Mouse (Mus musculus) forebrain, embryonic 12.5 days (tissue): ENCODE measurements at regions not wholly inside any gene's neighbourhood (a gene's known extent, or its start where the extent isn't known, plus 50 kb on each side); places are given as distances from the start of the nearest gene placed in this dataset.
"Not testable (repeated sequence)": the region's sequence is repeated elsewhere in the genome, so short reads cannot be mapped to it uniquely, and the experiment has no call there.

Experiments used
- ATAC-seq: fragments of 200-750 bp; cut with Nextera tagmentation; 2 replicates; pipeline ENCODE4 v1.8.0; 2017; ENCODE audit warnings: moderate TSS enrichment; ENCODE audit not compliant: low FRiP score
- H3K27ac ChIP-seq: fragments of 300-500 bp; sonication (generic); 2 replicates; pipeline ENCODE4 v1.5.1; 2016; ENCODE audit warnings: mild to moderate bottlenecking
- H3K27me3 ChIP-seq: fragments of 300-500 bp; sonication (generic); 2 replicates; pipeline ENCODE4 v1.6.1; 2016; ENCODE audit warnings: mild to moderate bottlenecking
- H3K36me3 ChIP-seq: fragments of 300-500 bp; sonication (generic); replicated peaks from 2 replicates; pipeline ENCODE4 v1.6.1; 2016; ENCODE audit warnings: mild to moderate bottlenecking
- H3K4me1 ChIP-seq: fragments of 300-500 bp; sonication (generic); 2 replicates; pipeline ENCODE4 v1.6.1; 2016
- H3K4me2 ChIP-seq: fragments of 300-500 bp; sonication (generic); 2 replicates; pipeline ENCODE4 v1.6.1; 2016; ENCODE audit warnings: mild to moderate bottlenecking, moderate library complexity
- H3K4me3 ChIP-seq: fragments of 300-500 bp; sonication (generic); replicated peaks from 2 replicates; pipeline ENCODE4 v1.5.1; 2016; ENCODE audit warnings: mild to moderate bottlenecking
- H3K9ac ChIP-seq: fragments of 300-500 bp; sonication (generic); 2 replicates; pipeline ENCODE4 v1.6.1; 2016; ENCODE audit warnings: mild to moderate bottlenecking
- H3K9me3 ChIP-seq: fragments of 300-500 bp; sonication (generic); 2 replicates; pipeline ENCODE4 v1.6.1; 2016
- WGBS: fragments of 180-500 bp; shearing (Covaris S2); methylation state at CpG from one replicate; pipeline ENCODE4 v1.1.7; 2016; 5-methylcytosine and 5-hydroxymethylcytosine counted together

- Histone ChIP-seq H3K9me3 (no peaks in the 10 kb centered on the region), H3K4me3 (no peak overlapping the region), H3K27ac (0 out of 2 replicates have a peak overlapping the region, but pooled peaks have one; percentile 9), H3K9ac (no peak overlapping the region), H3K27me3 (peaks cover 13% of the 10 kb centered on the region; the same call in 1 of the 2 replicates), H3K36me3 (no peaks in the 10 kb centered on the region), H3K4me1 (peaks cover 17% of the 10 kb centered on the region), H3K4me2 (peak overlapping the region; percentile 19; the same call in 1 of the 2 replicates)
- peak; percentile 49; the same call in 1 of the 2 replicates for ATAC-seq
- WGBS = 15% methylated on average over 12 of the region's 12 CpGs
These were observed 274.5 kb downstream of the Fam19a5 start for GRCm38 (mm10) chr15:87818566-87818965.

GRCm38 (mm10) chr15:87842097-87842496 lies 298.0 kb downstream of the Fam19a5 start:
- H3K4me3 ChIP-seq = no peak overlapping the region
- ATAC-seq = no peak
- H3K9me3 ChIP-seq = no peaks in the 10 kb centered on the region
- H3K27me3 ChIP-seq = 0 out of 2 replicates have a peak, but pooled peaks cover 3% of the 10 kb centered on the region
- 52% methylated on average over 3 of the region's 3 CpGs for WGBS
- no peak overlapping the region for H3K27ac ChIP-seq
- H3K4me2 ChIP-seq = no peak overlapping the region
- H3K9ac ChIP-seq = no peak overlapping the region
- no peaks in the 10 kb centered on the region for H3K4me1 ChIP-seq
- no peaks in the 10 kb centered on the region for H3K36me3 ChIP-seq

- Histone ChIP-seq H3K36me3 (no peaks in the 10 kb centered on the region), H3K4me1 (peaks cover 12% of the 10 kb centered on the region), H3K27me3 (peaks cover 17% of the 10 kb centered on the region), H3K4me2 (no peak overlapping the region), H3K9me3 (no peaks in the 10 kb centered on the region), H3K4me3 (no peak overlapping the region), H3K9ac (no peak overlapping the region), H3K27ac (no peak overlapping the region)
- 0% methylated on average over 2 of the region's 2 CpGs for WGBS
- no peak for ATAC-seq
These were observed 315.0 kb downstream of the Fam19a5 start for GRCm38 (mm10) chr15:87859069-87859468.

- no peak overlapping the region for H3K4me3 ChIP-seq
- H3K4me1 ChIP-seq = no peaks in the 10 kb centered on the region
- no peak overlapping the region for H3K9ac ChIP-seq
- no peak overlapping the region for H3K27ac ChIP-seq
- H3K9me3 ChIP-seq = no peaks in the 10 kb centered on the region
- H3K4me2 ChIP-seq = no peak overlapping the region
- 84% methylated on average over 9 of the region's 9 CpGs for WGBS
- no peaks in the 10 kb centered on the region for H3K36me3 ChIP-seq
- H3K27me3 ChIP-seq = 0 out of 2 replicates have a peak, but pooled peaks cover 3% of the 10 kb centered on the region
- no peak for ATAC-seq
These were observed 332.3 kb downstream of the Fam19a5 start for GRCm38 (mm10) chr15:87876286-87876899.

GRCm38 (mm10) chr15:87890903-87891302 lies 346.8 kb downstream of the Fam19a5 start:
- no peaks in the 10 kb centered on the region for H3K4me1 ChIP-seq
- no peak for ATAC-seq
- no peaks in the 10 kb centered on the region for H3K27me3 ChIP-seq
- no peak overlapping the region for H3K4me2 ChIP-seq
- no peak overlapping the region for H3K4me3 ChIP-seq
- WGBS = 89% methylated on average over 5 of the region's 5 CpGs
- no peak overlapping the region for H3K9ac ChIP-seq
- H3K27ac ChIP-seq = no peak overlapping the region
- no peaks in the 10 kb centered on the region for H3K36me3 ChIP-seq
- no peaks in the 10 kb centered on the region for H3K9me3 ChIP-seq

- not testable (repeated sequence) for H3K4me2 ChIP-seq, H3K9me3 ChIP-seq, H3K4me1 ChIP-seq, H3K27ac ChIP-seq, H3K36me3 ChIP-seq, H3K27me3 ChIP-seq, H3K4me3 ChIP-seq, ATAC-seq, H3K9ac ChIP-seq
- WGBS = 87% methylated on average over 6 of the region's 6 CpGs
These were observed 350.8 kb downstream of the Fam19a5 start for GRCm38 (mm10) chr15:87894866-87895265.

- H3K9me3 ChIP-seq = no peaks in the 10 kb centered on the region
- H3K9ac ChIP-seq = no peak overlapping the region
- no peaks in the 10 kb centered on the region for H3K27me3 ChIP-seq
- ATAC-seq = no peak
- H3K36me3 ChIP-seq = no peaks in the 10 kb centered on the region
- no peak overlapping the region for H3K27ac ChIP-seq
- WGBS = 90% methylated on average over 4 of the region's 4 CpGs
- no peaks in the 10 kb centered on the region for H3K4me1 ChIP-seq
- H3K4me3 ChIP-seq = no peak overlapping the region
- no peak overlapping the region for H3K4me2 ChIP-seq
These were observed 354.6 kb downstream of the Fam19a5 start for GRCm38 (mm10) chr15:87898655-87899054.

GRCm38 (mm10) chr15:87904436-87904835 lies 360.3 kb downstream of the Fam19a5 start:
- Histone ChIP-seq H3K9ac (no peak overlapping the region), H3K9me3 (no peaks in the 10 kb centered on the region), H3K4me2 (no peak overlapping the region), H3K4me3 (no peak overlapping the region), H3K4me1 (no peaks in the 10 kb centered on the region), H3K27me3 (no peaks in the 10 kb centered on the region), H3K36me3 (no peaks in the 10 kb centered on the region), H3K27ac (no peak overlapping the region)
- no peak for ATAC-seq
- 90% methylated on average over 6 of the region's 6 CpGs for WGBS

- 90% methylated on average over 5 of the region's 5 CpGs for WGBS
- Histone ChIP-seq H3K36me3 (no peaks in the 10 kb centered on the region), H3K4me1 (no peaks in the 10 kb centered on the region), H3K4me2 (no peak overlapping the region), H3K27me3 (no peaks in the 10 kb centered on the region), H3K9ac (no peak overlapping the region), H3K9me3 (no peaks in the 10 kb centered on the region), H3K4me3 (no peak overlapping the region), H3K27ac (no peak overlapping the region)
- no peak for ATAC-seq
These were observed 362.2 kb downstream of the Fam19a5 start for GRCm38 (mm10) chr15:87906310-87906709.

- Histone ChIP-seq H3K4me2 (no peak overlapping the region), H3K27me3 (0 out of 2 replicates have a peak, but pooled peaks cover 7% of the 10 kb centered on the region), H3K9ac (no peak overlapping the region), H3K27ac (no peak overlapping the region), H3K4me1 (no peaks in the 10 kb centered on the region), H3K4me3 (no peak overlapping the region), H3K9me3 (no peaks in the 10 kb centered on the region), H3K36me3 (no peaks in the 10 kb centered on the region)
- 40% methylated on average over 9 of the region's 9 CpGs for WGBS
- no peak for ATAC-seq
These were observed 378.0 kb downstream of the Fam19a5 start for GRCm38 (mm10) chr15:87922091-87922490.

- ATAC-seq = no peak
- no peak overlapping the region for H3K27ac ChIP-seq
- WGBS = 83% methylated on average over 4 of the region's 4 CpGs
- H3K4me3 ChIP-seq = no peak overlapping the region
- H3K4me1 ChIP-seq = no peaks in the 10 kb centered on the region
- H3K4me2 ChIP-seq = no peak overlapping the region
- no peaks in the 10 kb centered on the region for H3K36me3 ChIP-seq
- no peaks in the 10 kb centered on the region for H3K9me3 ChIP-seq
- no peak overlapping the region for H3K9ac ChIP-seq
- H3K27me3 ChIP-seq = 0 out of 2 replicates have a peak, but pooled peaks cover 7% of the 10 kb centered on the region
These were observed 378.8 kb downstream of the Fam19a5 start for GRCm38 (mm10) chr15:87922781-87923446.

GRCm38 (mm10) chr15:87923906-87924305 lies 379.8 kb downstream of the Fam19a5 start:
- ATAC-seq = no peak
- H3K9me3 ChIP-seq = no peaks in the 10 kb centered on the region
- no peak overlapping the region for H3K9ac ChIP-seq
- H3K4me3 ChIP-seq = no peak overlapping the region
- WGBS = 41% methylated on average over 9 of the region's 9 CpGs
- 0 out of 2 replicates have a peak, but pooled peaks cover 7% of the 10 kb centered on the region for H3K27me3 ChIP-seq
- no peaks in the 10 kb centered on the region for H3K4me1 ChIP-seq
- no peak overlapping the region for H3K4me2 ChIP-seq
- H3K36me3 ChIP-seq = no peaks in the 10 kb centered on the region
- no peak overlapping the region for H3K27ac ChIP-seq

GRCm38 (mm10) chr15:87936041-87936440 lies 391.9 kb downstream of the Fam19a5 start:
- H3K27me3 ChIP-seq = no peaks in the 10 kb centered on the region
- no peak overlapping the region for H3K9ac ChIP-seq
- H3K4me2 ChIP-seq = no peak overlapping the region
- H3K9me3 ChIP-seq = no peaks in the 10 kb centered on the region
- no peaks in the 10 kb centered on the region for H3K36me3 ChIP-seq
- WGBS = 79% methylated on average over 6 of the region's 6 CpGs
- no peak overlapping the region for H3K27ac ChIP-seq
- H3K4me3 ChIP-seq = no peak overlapping the region
- H3K4me1 ChIP-seq = peaks cover 5% of the 10 kb centered on the region; the same call in 1 of the 2 replicates
- no peak for ATAC-seq
